Mouse (Mus musculus) ES-Bruce4 (cell line): ENCODE measurements around the gene Plekha7. TPM values are rescaled to one million over a fixed set of nuclear protein-coding genes. Genes with fewer than 3 reads are reported as not detected.

ENCODE experiments used
- H3K27ac ChIP-seq: 2 replicates; pipeline ENCODE4 v1.5.1; 2012; ENCODE audit warnings: low read length, inconsistent platforms; ENCODE audit not compliant: insufficient read depth
- H3K27me3 ChIP-seq: 2 replicates; pipeline ENCODE4 v1.6.1; 2012; ENCODE audit warnings: mild to moderate bottlenecking, low read length, inconsistent platforms; ENCODE audit not compliant: control insufficient read depth, poor library complexity, insufficient read depth, severe bottlenecking
- H3K36me3 ChIP-seq: 2 replicates; pipeline ENCODE4 v1.6.1; 2012; ENCODE audit warnings: inconsistent platforms, mild to moderate bottlenecking, low read length, moderate library complexity; ENCODE audit not compliant: control insufficient read depth, poor library complexity, insufficient read depth, severe bottlenecking
- H3K4me1 ChIP-seq: one replicate; pipeline ENCODE4 v1.8.1; 2011; ENCODE audit warnings: low read length; ENCODE audit not compliant: control insufficient read depth, insufficient read depth
- H3K4me3 ChIP-seq: 2 replicates; pipeline ENCODE4 v1.5.1; 2011; ENCODE audit warnings: low read depth, mild to moderate bottlenecking, low read length
- H3K9ac ChIP-seq: 2 replicates; pipeline ENCODE4 v1.6.1; 2012; ENCODE audit warnings: low read depth, mild to moderate bottlenecking, inconsistent platforms; ENCODE audit not compliant: poor library complexity, severe bottlenecking
- H3K9me3 ChIP-seq: replicated peaks from 2 replicates; pipeline ENCODE4 v1.6.1; 2012; ENCODE audit warnings: mild to moderate bottlenecking, low read length, inconsistent platforms; ENCODE audit not compliant: control insufficient read depth, poor library complexity, insufficient read depth, severe bottlenecking
- CTCF ChIP-seq: IDR thresholded peaks from one replicate; pipeline ENCODE4 v1.8.1; 2011; ENCODE audit warnings: low read depth, low read length
- EP300 ChIP-seq: IDR thresholded peaks from 2 replicates; pipeline ENCODE4 v1.6.1; 2011; ENCODE audit warnings: low read depth, low read length; ENCODE audit not compliant: insufficient read depth
- POLR2A ChIP-seq: IDR thresholded peaks from one replicate; pipeline ENCODE4 v1.8.1; 2011; ENCODE audit warnings: low read length; ENCODE audit not compliant: insufficient read depth
- polyA plus RNA-seq: library from polyadenylated mRNA; stranded (reverse); fragments of >200 nt; gene quantifications from 2 replicates; pipeline ENCODE4 v1.2.4, GENCODE M21; 2011; ENCODE audit warnings: low read depth; ENCODE audit not compliant: missing spikeins, insufficient read depth, insufficient read length

Gene Plekha7
- polyA plus RNA-seq, 1 experiment = 80.0 TPM

DNA sequence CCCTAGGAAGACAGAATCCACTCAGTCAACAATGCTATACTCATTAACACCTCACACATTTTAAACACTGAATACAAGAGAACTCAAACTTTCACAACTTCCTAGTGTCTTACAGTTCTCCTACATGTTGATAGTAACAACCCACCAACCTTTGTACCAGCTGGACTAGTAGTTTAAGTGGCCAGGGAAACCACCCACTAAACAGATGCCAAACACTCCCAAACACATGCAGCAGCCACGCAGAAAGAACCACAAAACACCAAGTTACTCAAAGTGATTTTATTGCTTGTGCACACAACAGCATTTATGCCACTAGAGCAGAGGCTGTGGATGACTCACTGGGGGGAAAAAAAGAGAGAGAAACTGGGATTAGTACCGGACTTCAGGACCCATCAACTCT lies 23.1 kb upstream of the Plekha7 start:
- no peak for TF ChIP-seq CTCF
- TF ChIP-seq POLR2A = no peak
- no peak for TF ChIP-seq EP300
- 0 out of 2 replicates have a peak overlapping the region, but pooled peaks have one; percentile 8 for H3K27ac ChIP-seq
- no peak overlapping the region for H3K9ac ChIP-seq
- H3K4me3 ChIP-seq = no peak overlapping the region
- H3K36me3 ChIP-seq = peaks cover 40% of the 10 kb centered on the region
- H3K4me1 ChIP-seq = no peaks in the 10 kb centered on the region
- no peaks in the 10 kb centered on the region for H3K27me3 ChIP-seq
- H3K9me3 ChIP-seq = no peaks in the 10 kb centered on the region

DNA sequence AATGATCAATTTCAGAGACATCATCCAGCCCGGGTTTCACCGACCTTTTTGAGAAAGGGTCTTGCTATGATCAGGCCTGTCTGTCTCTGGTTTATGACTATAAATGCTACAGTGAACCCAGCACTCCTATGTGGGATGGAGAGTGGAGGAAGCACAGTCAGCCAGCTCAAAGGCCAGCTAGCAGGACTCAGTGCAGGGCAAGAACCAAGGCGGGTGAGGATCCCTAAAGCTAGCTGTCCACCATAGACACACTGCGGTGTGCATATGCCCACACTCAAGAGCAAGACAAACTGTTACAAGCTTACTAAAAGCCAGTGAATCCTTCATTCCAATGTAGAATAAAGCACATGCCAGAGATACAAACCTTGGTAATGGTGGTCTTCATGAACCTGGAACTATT lies 21.7 kb upstream of the Plekha7 start:
- Histone ChIP-seq H3K9ac (no peak overlapping the region), H3K4me3 (no peak overlapping the region), H3K36me3 (peaks cover 40% of the 10 kb centered on the region), H3K27ac (no peak overlapping the region; the same call in 1 of the 2 replicates), H3K27me3 (no peaks in the 10 kb centered on the region), H3K9me3 (no peaks in the 10 kb centered on the region), H3K4me1 (no peaks in the 10 kb centered on the region)
- TF ChIP-seq EP300 (no peak), POLR2A (no peak), CTCF (no peak)

DNA sequence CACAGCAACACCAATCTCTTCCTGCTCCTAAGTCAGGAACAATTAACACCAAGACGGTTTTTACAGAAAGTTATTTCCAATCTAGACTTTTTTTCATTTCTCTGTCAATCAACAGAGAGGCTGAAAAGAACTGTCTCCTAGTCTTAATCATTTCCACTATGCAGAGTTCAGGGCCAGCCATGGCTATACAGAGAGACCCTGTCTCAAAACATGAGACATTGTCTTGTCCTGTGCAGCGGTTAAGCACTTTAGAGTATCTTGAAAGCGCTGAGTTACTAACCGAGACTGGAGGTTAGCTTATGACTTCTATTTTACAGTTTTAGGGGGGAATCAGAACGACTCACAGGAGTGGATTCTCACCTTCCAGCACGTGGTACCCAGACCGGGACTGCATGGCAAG lies 20.6 kb upstream of the Plekha7 start:
- H3K27me3 ChIP-seq = no peaks in the 10 kb centered on the region
- H3K9ac ChIP-seq = no peak overlapping the region
- no peak for TF ChIP-seq CTCF
- TF ChIP-seq POLR2A = no peak
- no peak for TF ChIP-seq EP300
- peaks cover 40% of the 10 kb centered on the region for H3K36me3 ChIP-seq
- H3K4me1 ChIP-seq = no peaks in the 10 kb centered on the region
- no peak overlapping the region for H3K4me3 ChIP-seq
- 0 out of 2 replicates have a peak overlapping the region, but pooled peaks have one; percentile 3 for H3K27ac ChIP-seq
- no peaks in the 10 kb centered on the region for H3K9me3 ChIP-seq

DNA sequence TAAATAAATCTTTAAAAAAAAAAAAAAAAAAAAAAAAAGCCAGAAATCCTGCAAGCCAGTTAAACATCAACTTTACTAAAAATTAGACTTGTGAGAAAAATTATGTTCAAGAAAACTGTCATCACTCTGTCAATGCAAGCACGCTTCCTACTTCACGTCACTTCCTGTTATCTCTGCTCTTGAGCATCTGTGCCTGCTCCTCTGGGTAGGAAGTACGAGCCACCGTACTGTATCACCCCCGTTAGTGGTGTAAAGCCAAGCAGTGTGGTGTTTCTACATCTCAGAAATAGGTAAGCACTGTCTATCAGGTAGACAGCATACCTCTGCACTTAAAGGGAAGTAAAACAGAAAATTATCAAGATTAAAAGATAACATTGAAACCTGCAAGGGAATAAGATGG lies 19.7 kb upstream of the Plekha7 start:
- Histone ChIP-seq H3K9ac (no peak overlapping the region), H3K27ac (no peak overlapping the region), H3K4me3 (no peak overlapping the region), H3K27me3 (no peaks in the 10 kb centered on the region), H3K4me1 (no peaks in the 10 kb centered on the region), H3K9me3 (no peaks in the 10 kb centered on the region), H3K36me3 (peaks cover 34% of the 10 kb centered on the region)
- no peak for TF ChIP-seq EP300
- no peak for TF ChIP-seq POLR2A

DNA sequence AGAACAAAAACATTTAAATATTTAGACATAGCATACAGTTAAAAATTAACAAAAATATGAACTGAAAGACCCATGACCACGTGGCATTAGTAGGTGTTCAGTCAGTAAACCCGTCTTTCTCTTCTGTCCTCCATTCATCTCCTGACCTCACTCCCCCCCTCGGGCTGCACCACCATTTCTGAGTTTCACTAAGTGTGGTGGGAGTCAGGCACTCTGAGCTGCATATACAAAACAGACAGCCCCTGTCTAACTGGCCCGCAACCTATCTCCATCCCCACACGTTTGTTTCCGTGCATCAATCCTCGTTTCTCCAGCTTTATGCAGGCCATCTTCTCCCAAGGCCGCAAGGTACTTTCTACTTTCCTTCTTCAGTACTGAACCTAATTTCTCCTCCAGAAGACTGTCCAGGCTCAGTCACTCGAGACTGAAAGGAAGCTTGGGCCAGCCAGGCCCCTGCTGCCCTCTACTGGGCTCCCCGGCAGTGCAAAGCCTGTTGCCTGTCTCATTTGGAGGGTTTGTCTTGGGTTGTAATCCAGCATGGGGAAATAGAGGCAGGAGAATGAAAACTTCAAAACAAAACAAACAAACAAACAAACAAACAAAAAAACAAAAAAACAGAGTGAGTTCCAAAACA lies 15.3 kb upstream of the Plekha7 start:
- Histone ChIP-seq H3K4me3 (no peak overlapping the region), H3K4me1 (no peaks in the 10 kb centered on the region), H3K27ac (no peak overlapping the region), H3K36me3 (no peaks in the 10 kb centered on the region), H3K9ac (no peak overlapping the region), H3K27me3 (no peaks in the 10 kb centered on the region; the same call in 1 of the 2 replicates), H3K9me3 (no peaks in the 10 kb centered on the region)
- no peak for TF ChIP-seq POLR2A
- peak; percentile 83 for TF ChIP-seq CTCF
- TF ChIP-seq EP300 = no peak

DNA sequence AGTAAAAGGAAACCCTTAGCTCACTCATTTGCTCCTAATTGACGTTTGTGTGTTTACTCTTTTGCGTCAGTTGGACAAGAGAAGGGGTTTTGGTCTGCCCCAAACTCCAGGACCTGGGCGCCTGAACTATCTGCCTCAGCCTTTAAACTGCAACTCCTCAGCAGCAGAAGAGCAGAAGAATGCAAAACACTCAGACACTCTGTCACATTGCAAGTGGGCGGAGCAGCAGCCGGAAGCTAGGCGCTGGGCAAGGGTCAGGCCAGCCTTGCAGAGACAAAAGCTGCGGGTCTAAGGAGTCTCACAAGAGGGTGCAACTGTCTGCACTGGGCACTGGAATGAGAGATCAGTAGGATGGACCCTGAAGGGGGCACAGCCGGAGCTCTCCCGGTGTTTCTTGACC lies 1.3 kb upstream of the Plekha7 start:
- no peaks in the 10 kb centered on the region for H3K9me3 ChIP-seq
- no peaks in the 10 kb centered on the region for H3K27me3 ChIP-seq
- peak overlapping the region; percentile 54 for H3K4me3 ChIP-seq
- peak overlapping the region; percentile 92 for H3K9ac ChIP-seq
- peaks cover 5% of the 10 kb centered on the region for H3K4me1 ChIP-seq
- H3K36me3 ChIP-seq = no peaks in the 10 kb centered on the region
- peak overlapping the region; percentile 94 for H3K27ac ChIP-seq
- 0 out of 2 replicates have a peak, but pooled peaks have one; percentile 17 for TF ChIP-seq EP300
- TF ChIP-seq CTCF = no peak
